Mouse (Mus musculus): ENCODE results near the gene Krtap4-13.
"Not testable (repeated sequence)": the region's sequence is repeated elsewhere in the genome, so short reads cannot be mapped to it uniquely, and the experiment has no call there.

The Krtap4-13 gene

DNA sequence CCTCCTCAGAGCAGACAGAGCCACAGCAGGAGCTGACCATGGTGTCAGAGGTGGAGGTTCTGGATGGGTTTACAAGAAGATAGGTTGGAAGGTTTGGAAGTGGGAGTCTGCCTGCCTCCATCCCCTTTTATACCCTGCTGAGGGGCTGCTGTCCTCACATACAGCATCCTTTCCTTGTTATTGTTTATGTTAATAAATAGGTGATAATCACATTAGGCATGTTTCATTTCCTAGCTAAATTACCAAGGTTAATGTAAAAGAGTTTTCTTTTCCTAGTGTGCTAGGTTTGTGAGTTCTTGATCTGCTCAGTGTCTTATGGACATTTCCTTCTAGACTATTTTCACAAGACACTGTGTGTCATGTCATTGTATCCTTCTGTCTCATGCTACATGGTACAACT is at the start of gene Krtap4-13:
Gene Krtap4-13, minus strand, starts transcription at position 101 of the 400 bp plus-strand sequence.
- DNase-seq (ENCODE audit: low spot score in 2 of 2): not testable (repeated sequence)

DNA sequence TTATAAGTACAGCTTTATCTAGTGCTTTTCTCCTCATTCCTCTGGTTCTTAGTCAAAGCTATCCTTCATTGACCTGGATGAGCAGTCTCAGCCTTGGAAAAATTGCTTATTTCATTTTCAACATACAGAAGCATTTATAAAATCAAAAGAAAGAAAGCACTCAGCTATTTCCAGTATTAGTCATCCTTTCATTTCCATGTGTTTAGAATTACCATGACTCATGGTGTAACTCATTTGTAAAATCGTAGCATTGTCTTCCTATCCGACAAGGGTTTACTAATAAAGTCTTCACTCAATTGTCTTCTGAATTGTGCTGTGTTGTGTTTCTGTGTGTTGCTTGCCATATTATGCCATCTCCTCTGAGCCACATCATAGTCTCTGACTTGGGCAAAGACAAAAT is 49.1 kb upstream of the Krtap4-13 start:
- no peak for DNase-seq (ENCODE audit: low spot score in 2 of 2)

DNA sequence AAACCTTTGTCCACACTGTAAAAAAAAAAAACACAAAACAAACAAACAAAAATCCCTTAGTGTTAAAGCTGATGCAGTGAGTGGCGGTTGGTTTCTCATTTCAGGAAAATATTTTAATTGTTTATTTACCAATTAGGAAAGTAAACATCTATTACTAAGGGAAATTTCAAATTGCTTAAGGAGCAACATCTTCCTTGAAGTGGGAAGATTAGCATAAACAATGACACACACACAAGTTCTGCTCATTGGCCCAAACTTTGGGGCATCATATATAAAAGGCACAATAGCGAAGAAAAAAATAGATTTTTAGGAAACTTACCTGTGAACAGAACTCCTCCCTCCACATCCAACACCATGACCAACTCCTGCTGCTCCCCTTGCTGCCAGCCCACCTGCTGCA is 47.9 kb upstream of the Krtap4-13 start, which contains the start of gene Gm11568:
Gene Gm11568, plus strand, starts transcription at position 301 of the 400 bp plus-strand sequence.
- no peak for DNase-seq (ENCODE audit: low spot score in 2 of 2)

DNA sequence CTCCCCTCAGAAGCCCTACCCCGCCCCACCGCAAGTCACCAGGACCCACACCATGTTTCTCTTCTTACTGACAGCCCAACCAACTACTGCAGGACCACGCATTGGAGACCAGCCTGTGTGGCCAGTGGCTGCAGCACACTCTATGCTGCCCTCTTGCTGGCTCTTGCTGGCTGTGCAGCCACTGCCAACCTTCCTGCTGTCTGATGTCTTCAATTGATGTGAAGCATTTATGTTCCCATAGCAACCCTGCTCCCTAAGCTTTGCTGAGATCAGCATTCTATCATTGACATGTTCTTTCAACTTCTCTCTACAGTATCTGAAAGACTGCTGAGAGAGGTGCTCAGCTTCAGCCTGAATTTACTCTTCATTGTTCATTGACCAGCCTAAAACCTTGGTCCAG is 44.4 kb upstream of the Krtap4-13 start:
- no peak for DNase-seq (ENCODE audit: low spot score in 2 of 2)

DNA sequence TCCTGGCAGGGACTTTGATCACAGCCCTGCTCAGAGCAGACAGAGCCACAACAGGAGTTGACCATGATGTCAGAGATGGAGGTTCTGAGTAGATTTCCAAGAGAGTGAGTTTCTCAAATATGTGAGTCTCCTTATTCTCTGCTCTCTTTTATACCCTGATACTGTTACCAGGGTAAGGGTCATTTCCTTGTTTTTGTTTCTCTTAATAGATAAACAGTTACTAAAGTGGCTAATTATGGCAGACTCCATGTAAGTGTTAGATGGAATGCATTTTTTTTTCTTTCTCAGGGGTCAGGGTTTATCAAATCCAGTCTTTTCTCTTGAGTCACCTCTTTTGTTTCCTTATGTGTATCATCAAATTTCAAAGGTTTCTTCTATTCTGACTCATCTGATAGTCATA is 41.8 kb upstream of the Krtap4-13 start, which contains the start of gene Krtap4-16:
Gene Krtap4-16, minus strand, starts transcription at position 101 of the 400 bp plus-strand sequence.
- no peak for DNase-seq (ENCODE audit: low spot score in 2 of 2)

DNA sequence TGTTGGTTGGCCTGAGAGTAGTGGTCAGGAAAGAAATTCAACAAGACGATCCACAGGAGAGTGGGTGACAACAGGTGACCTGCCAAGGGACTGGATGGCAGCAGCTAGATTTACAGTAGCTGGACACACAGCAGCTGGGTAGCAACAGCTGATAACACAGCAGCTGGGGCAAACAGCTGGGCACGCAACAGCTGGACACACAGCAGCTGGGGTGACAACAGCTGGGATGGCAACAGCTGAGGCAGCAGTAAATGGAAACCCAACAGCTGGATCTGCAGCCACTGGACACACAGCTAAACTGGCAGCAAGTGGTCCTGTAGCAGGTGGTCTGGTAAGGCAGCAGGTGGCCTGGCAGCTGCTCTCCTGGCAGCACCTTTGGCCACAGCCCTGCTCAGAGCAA is 37.1 kb upstream of the Krtap4-13 start:
- no peak for DNase-seq (ENCODE audit: low spot score in 2 of 2)

DNA sequence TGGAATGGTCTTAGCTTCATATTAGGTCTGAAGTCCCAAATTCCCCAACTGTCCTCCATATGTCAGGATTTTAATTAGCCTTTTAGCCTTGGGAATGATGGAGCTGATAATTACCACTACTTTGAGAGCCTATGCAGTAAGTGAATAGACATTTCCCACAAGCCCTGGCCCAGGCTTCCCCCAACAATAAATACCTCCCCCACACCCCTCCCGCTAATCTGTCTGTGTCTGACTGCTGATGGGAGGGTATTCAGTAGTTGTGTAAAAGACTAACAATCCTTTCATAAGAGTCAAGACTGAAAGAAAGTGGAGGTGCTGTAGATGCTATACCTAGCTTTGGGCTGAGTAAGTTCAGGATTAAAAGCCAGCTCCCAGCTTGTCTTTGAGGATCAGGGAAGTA is 32.5 kb upstream of the Krtap4-13 start:
- no peak for DNase-seq (ENCODE audit: low spot score in 2 of 2)

DNA sequence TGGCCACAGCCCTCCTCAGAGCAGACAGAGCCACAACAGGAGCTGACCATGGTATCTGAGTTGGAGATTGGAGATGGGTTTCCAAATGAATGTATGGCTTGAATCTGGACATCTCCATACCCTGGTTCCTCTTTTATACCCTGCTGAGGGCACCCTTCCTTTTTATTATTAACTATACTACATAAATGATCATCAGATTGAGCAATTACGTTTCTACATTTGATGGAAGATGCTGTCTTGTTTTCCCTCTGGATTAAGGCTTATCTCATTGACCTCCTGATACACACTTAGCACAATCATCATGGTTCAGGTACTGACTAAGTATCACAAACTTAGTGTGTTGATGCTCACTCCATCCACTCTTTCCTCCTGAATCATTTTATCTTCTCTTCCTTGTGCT is 28.3 kb upstream of the Krtap4-13 start, which contains the start of gene 2300003K06Rik:
Gene 2300003K06Rik, minus strand, starts transcription at position 101 of the 400 bp plus-strand sequence.
- no peak for DNase-seq (ENCODE audit: low spot score in 2 of 2)

DNA sequence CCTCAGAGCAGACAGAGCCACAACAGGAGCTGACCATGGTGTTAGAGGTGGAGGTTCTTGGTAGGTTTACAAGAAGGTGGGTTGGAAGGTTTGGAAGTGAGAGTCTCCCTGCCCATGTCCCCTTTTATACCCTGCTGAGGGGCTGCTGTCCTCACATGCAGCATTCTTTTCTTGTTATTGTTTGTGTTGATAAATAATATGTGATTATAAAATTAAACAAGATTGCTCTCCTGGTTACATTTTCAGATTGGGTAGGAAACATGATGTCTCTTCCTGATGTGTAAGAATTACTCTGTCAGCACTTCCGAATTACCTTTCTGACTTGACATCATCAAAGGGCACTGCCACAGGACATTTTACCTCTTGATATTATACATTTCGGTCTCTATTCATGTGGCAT is 5.9 kb upstream of the Krtap4-13 start, which contains the start of gene Gm11564:
Gene Gm11564, minus strand, starts transcription at position 101 of the 400 bp plus-strand sequence.
- DNase-seq (ENCODE audit: low spot score in 2 of 2): not testable (repeated sequence)

DNA sequence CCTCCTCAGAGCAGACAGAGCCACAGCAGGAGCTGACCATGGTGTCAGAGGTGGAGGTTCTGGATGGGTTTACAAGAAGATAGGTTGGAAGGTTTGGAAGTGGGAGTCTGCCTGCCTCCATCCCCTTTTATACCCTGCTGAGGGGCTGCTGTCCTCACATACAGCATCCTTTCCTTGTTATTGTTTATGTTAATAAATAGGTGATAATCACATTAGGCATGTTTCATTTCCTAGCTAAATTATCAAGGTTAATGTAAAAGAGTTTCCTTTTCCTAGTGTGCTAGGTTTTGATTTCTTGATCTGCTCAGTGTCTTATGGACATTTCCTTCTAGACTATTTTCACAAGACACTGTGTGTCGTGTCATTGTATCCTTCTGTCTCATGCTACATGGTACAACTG is 5.3 kb downstream of the Krtap4-13 start, which contains the start of gene Gm11554:
Gene Gm11554, minus strand, starts transcription at position 101 of the 400 bp plus-strand sequence.
- DNase-seq (ENCODE audit: low spot score in 2 of 2): not testable (repeated sequence)

DNA sequence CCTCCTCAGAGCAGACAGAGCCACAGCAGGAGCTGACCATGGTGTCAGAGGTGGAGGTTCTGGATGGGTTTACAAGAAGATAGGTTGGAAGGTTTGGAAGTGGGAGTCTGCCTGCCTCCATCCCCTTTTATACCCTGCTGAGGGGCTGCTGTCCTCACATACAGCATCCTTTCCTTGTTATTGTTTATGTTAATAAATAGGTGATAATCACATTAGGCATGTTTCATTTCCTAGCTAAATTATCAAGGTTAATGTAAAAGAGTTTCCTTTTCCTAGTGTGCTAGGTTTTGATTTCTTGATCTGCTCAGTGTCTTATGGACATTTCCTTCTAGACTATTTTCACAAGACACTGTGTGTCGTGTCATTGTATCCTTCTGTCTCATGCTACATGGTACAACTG is 10.9 kb downstream of the Krtap4-13 start, which contains the start of gene Gm11569:
Gene Gm11569, minus strand, starts transcription at position 101 of the 400 bp plus-strand sequence.
- DNase-seq (ENCODE audit: low spot score in 2 of 2): not testable (repeated sequence)

DNA sequence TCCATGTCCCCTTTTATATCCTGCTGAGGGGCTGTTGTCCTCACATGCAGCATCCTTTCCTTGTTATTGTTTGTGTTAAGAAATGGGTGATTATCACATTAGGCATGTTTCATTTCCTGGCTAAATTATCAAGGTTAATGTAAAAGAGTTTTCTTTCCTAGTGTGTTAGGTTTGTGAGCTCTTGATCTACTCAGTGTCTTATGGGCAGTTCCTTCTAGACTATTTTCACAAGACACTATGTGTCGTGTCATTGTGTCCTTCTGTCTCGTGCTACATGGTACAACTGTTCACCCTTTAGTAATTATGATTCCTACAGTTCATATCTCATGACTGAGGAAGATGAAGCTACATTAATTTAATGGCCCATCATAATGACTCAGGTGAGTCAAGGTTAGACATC is 16.3 kb downstream of the Krtap4-13 start, which contains the start of gene Gm11596:
Gene Gm11596, minus strand, starts transcription at position 101 of the 400 bp plus-strand sequence.
- DNase-seq (ENCODE audit: low spot score in 2 of 2): no peak

DNA sequence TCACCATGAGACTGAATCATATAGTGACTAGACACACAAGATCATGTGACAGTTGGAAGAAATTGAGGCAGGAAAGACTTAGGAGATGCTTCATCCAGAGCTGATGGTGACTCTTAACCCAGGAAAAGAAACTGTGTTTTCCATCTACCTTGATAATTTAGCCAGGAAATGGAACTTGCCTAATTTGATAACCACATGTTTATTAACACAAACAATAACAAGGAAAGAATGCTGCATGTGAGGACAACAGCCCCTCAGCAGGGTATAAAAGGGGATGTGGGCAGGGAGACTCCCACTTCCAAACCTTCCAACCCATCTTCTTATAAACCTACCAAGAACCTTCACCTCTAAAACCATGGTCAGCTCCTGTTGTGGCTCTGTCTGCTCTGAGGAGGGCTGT is 24.8 kb downstream of the Krtap4-13 start, which contains the start of gene Krtap4-9:
Gene Krtap4-9, plus strand, starts transcription at position 301 of the 400 bp plus-strand sequence.
- DNase-seq (ENCODE audit: low spot score in 2 of 2): not testable (repeated sequence)

DNA sequence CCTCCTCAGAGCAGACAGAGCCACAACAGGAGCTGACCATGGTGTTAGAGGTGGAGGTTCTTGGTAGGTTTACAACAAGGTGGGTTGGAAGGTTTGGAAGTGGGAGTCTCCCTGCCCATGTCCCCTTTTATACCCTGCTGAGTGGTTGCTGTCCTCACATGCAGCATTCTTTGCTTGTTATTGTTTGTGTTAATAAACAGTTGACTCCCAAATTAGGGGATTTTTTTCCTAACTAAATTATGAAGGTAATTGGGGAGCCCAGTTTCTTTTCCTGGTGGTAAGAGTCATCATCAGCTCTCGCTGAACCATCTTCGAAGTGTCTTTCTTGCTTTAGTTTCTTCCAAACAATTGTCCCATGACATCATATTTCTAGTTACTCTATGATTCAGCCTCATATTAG is 29.1 kb downstream of the Krtap4-13 start, which contains the start of gene Krtap4-8:
Gene Krtap4-8, minus strand, starts transcription at position 101 of the 400 bp plus-strand sequence.
- no peak for DNase-seq (ENCODE audit: low spot score in 2 of 2)

DNA sequence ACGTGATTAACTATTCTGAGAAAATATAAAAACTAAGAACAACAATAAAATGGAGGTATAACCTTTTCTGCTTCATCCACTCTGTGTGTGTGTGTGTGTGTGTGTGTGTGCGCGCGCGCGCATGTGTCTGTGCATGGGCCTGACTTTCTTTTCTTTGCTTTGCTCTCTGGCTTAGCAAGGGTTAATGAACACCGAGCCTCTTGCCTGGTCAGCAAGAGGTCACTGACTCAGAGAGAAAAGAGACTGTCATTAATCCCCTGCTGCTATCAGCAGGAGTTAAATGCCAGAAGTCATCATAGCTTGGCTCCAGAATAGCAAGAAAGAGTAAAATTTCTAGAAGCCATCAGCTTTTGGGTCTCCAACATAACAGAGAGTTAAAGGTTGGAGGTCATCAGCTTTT is 31.3 kb downstream of the Krtap4-13 start:
- no peak for DNase-seq (ENCODE audit: low spot score in 2 of 2)

DNA sequence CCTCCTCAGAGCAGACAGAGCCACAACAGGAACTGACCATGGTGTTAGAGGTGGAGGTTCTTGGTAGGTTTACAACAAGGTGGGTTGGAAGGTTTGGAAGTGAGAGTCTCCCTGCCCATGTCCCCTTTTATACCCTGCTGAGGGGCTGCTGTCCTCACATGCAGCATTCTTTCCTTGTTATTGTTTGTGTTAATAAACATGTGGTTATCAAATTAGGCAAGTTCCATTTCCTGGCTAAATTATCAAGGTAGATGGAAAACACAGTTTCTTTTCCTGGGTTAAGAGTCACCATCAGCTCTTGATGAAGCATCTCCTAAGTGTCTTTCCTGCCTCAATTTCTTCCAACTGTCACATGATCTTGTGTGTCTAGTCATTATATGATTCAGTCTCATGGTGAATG is 36.9 kb downstream of the Krtap4-13 start, which contains the start of gene Gm11595:
Gene Gm11595, minus strand, starts transcription at position 101 of the 400 bp plus-strand sequence.
- not testable (repeated sequence) for DNase-seq (ENCODE audit: low spot score in 2 of 2)

DNA sequence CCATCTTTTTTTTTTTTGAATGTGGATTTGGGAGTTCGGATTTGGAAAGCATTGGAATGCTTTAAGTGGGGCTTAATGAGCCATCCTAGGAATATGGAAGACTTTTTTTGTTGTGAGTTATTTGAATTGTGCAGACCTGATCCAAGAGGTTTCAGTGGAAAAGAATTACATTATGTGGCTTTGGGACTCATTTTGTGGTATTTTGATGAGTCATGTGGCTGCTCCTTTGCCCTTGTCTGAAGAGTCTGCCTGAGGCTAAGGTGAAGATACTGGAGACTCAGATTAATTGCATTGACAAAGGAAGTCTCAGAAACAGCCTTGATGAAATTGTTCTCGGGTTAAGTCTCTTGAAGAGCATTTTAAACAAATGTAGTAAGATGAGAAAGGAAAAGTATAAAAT is 41.3 kb downstream of the Krtap4-13 start:
- DNase-seq (ENCODE audit: low spot score in 2 of 2): no peak
